Mouse (Mus musculus): ENCODE data around the gene Tbc1d19. TPM values are rescaled to one million over a fixed set of nuclear protein-coding genes. Genes with fewer than 3 reads are reported as not detected.

The Tbc1d19 gene
- polyA plus RNA-seq (2012; rRNA removed): 4.8 and 5.7 TPM in 2 replicates

GRCm38 (mm10) chr5:53809115-53809991 lies at the start of gene Tbc1d19:
Tbc1d19 (plus strand) TSS chr5:53809606.

Other genes starting within 250 kb of the Tbc1d19 start
- 3.5 and 6.9 TPM in 2 replicates for gene Cckar, start 101.9 kb upstream of the Tbc1d19 start, polyA plus RNA-seq (2012; rRNA removed)
- 32.1 and 37.7 TPM in 2 replicates for gene Stim2, start 188.9 kb downstream of the Tbc1d19 start, polyA plus RNA-seq (2012; rRNA removed)